Comparison of ENCODE assay signal across 10 mouse cellular contexts in genomic region chr5:35743238-35743951, GRCm38 (mm10). TPM values are rescaled to one million over a fixed set of nuclear protein-coding genes. Genes with fewer than 3 reads are reported as not detected.
DNase-seq lines count a peak whose midpoint lies in the region; ATAC-seq lines count a peak whose summit lies in the region.
"Had no signal": no experiment of that assay in that cellular context is flagged by ENCODE, and none has a peak within 500 bp of the region (broad histone marks: within the 10 kb centered on the region; RNA-seq: fewer than 3 reads in every experiment).

No protein-coding gene starts in this region.

- WGBS in kidney, embryonic 14.5 days: 73% methylated on average over 8 of the region's 8 CpGs
- WGBS in intestine, embryonic 16.5 days: 70% methylated on average over 8 of the region's 8 CpGs

- H3K27ac ChIP-seq in kidney, embryonic 14.5 days (ENCODE audit: low read depth, low read length): no peak overlapping the region
- no peak overlapping the region for H3K27ac ChIP-seq in intestine, embryonic 16.5 days (ENCODE audit: low read length)
- H3K27ac ChIP-seq: macrophage; stomach, embryonic 15.5 days had no signal

- peak; percentile 90 for DNase-seq in kidney, adult 9 months
- DNase-seq in adrenal gland, adult 2 months: peak; percentile 91
- DNase-seq in lung, postnatal 36 days: peak; percentile 91
- DNase-seq in frontal cortex, postnatal 25 days (ENCODE audit: low spot score in 2 of 2): no peak

- H3K4me3 ChIP-seq in kidney, embryonic 14.5 days (ENCODE audit: low read length): no peak overlapping the region
- H3K4me3 ChIP-seq in intestine, embryonic 16.5 days (ENCODE audit: low read length): no peak overlapping the region
- H3K4me3 ChIP-seq: stomach, embryonic 15.5 days had no signal

- H3K9ac ChIP-seq in kidney, embryonic 14.5 days (ENCODE audit: low read depth, low read length): no peak overlapping the region
- no peak overlapping the region for H3K9ac ChIP-seq in intestine, embryonic 16.5 days (ENCODE audit: low read depth, low read length)
- H3K9ac ChIP-seq: stomach, embryonic 15.5 days had no signal

- H3K4me1 ChIP-seq in kidney, embryonic 14.5 days (ENCODE audit: control insufficient read depth, insufficient read depth, low read length): peaks cover 8% of the 10 kb centered on the region; the same call in 1 of the 2 replicates
- H3K4me1 ChIP-seq in intestine, embryonic 16.5 days (ENCODE audit: control insufficient read depth, insufficient read depth, low read length): peaks cover 21% of the 10 kb centered on the region

- H3K9me3 ChIP-seq in kidney, embryonic 14.5 days (ENCODE audit: control insufficient read depth, low read length): no peaks in the 10 kb centered on the region
- no peaks in the 10 kb centered on the region for H3K9me3 ChIP-seq in intestine, embryonic 16.5 days (ENCODE audit: control insufficient read depth, low read length)
- H3K9me3 ChIP-seq: stomach, embryonic 15.5 days had no signal

- 0 out of 2 replicates have a peak, but pooled peaks cover 3% of the 10 kb centered on the region for H3K27me3 ChIP-seq in kidney, embryonic 14.5 days (ENCODE audit: control insufficient read depth, insufficient read depth, low read length)
- H3K27me3 ChIP-seq in intestine, embryonic 16.5 days (replicated peaks; ENCODE audit: control insufficient read depth, insufficient read depth, low read length): no peaks in the 10 kb centered on the region
- H3K27me3 ChIP-seq: stomach, embryonic 15.5 days had no signal

- ATAC-seq in kidney, embryonic 14.5 days (ENCODE audit: low FRiP score, low TSS enrichment): no peak
- ATAC-seq in granulocyte monocyte progenitor cell, adult 5-6 weeks (replicated peaks; ENCODE audit: poor library complexity, severe bottlenecking): peak; percentile 13; the same call in 1 of the 2 replicates
- no peak for ATAC-seq in intestine, embryonic 16.5 days
- no peak for ATAC-seq in activated CD4-positive, CD25-positive, alpha-beta regulatory T cell, adult 4 months

- no peak overlapping the region for H3K4me2 ChIP-seq in kidney, embryonic 14.5 days (replicated peaks; ENCODE audit: low read depth, low read length)
- H3K4me2 ChIP-seq in intestine, embryonic 16.5 days (ENCODE audit: low read depth, low read length): no peak overlapping the region
- H3K4me2 ChIP-seq: stomach, embryonic 15.5 days had no signal

- H3K36me3 ChIP-seq in kidney, embryonic 14.5 days (ENCODE audit: control insufficient read depth, insufficient read depth, low read length): no peaks in the 10 kb centered on the region
- H3K36me3 ChIP-seq in intestine, embryonic 16.5 days (ENCODE audit: control insufficient read depth, insufficient read depth, low read length): no peaks in the 10 kb centered on the region
- H3K36me3 ChIP-seq: stomach, embryonic 15.5 days had no signal

RNA-seq across cellular contexts. Expression of gene Sh3tc1, which starts 3.6 kb away (rescaled TPM):
- polyA plus RNA-seq in kidney, embryonic 14.5 days (2014; fragmentation: Nextera tagmentation; extraction: Ambion mirVana): 4.2 and 11.3 TPM in 2 replicates
- total RNA-seq in adrenal gland, adult 2 months (2021): 10 to 100 TPM; 22.2 to 25.8 TPM
- 27.7 and 28.0 TPM in 2 replicates for polyA plus RNA-seq in adrenal gland, adult 2 months (2012; rRNA removed)
- 3.9 and 26.5 TPM in 2 replicates for total RNA-seq in granulocyte monocyte progenitor cell, adult 5-6 weeks (2014; fragmentation: Nextera tagmentation)
- total RNA-seq in granulocyte monocyte progenitor cell, adult 5-6 weeks (2017): 3.9 and 5.1 TPM in 2 replicates
- 18.4 and 20.5 TPM in 2 replicates for polyA plus RNA-seq in intestine, embryonic 16.5 days (2015; fragmentation: Nextera tagmentation; extraction: Ambion mirVana)
- 1 to 10 TPM; 2.1 to 2.5 TPM for polyA plus RNA-seq in activated CD4-positive, CD25-positive, alpha-beta regulatory T cell, adult 4 months (2017; shearing (Covaris generic))

RNA-seq across cellular contexts. Expression of gene Ablim2, which starts 14.3 kb away (rescaled TPM):
- polyA plus RNA-seq in kidney, embryonic 14.5 days (2014; fragmentation: Nextera tagmentation; extraction: Ambion mirVana): 0.30 and 2.5 TPM in 2 replicates
- 10 to 100 TPM in 1 of 2 experiments, 1 to 10 TPM in 1; 9.5 to 10.1 TPM for total RNA-seq in adrenal gland, adult 2 months (2021)
- 34.8 and 38.2 TPM in 2 replicates for polyA plus RNA-seq in adrenal gland, adult 2 months (2012; rRNA removed)
- 1.6 TPM in 1 of 2 replicates, not detected in the other for total RNA-seq in granulocyte monocyte progenitor cell, adult 5-6 weeks (2014; fragmentation: Nextera tagmentation)
- total RNA-seq in granulocyte monocyte progenitor cell, adult 5-6 weeks (2017): 0.22 TPM in 1 of 2 replicates, not detected in the other
- 5.4 and 5.7 TPM in 2 replicates for polyA plus RNA-seq in intestine, embryonic 16.5 days (2015; fragmentation: Nextera tagmentation; extraction: Ambion mirVana)
- polyA plus RNA-seq in activated CD4-positive, CD25-positive, alpha-beta regulatory T cell, adult 4 months (2017; shearing (Covaris generic)): 1 to 10 TPM; 1.5 to 1.9 TPM

Comparison
In these comparisons a context has a peak if more than half of its experiments do, and no peak if none do; other contexts are left out.
1. DNase-seq: peak in kidney, adult 9 months (single experiment), adrenal gland, adult 2 months (single experiment) and lung, postnatal 36 days (single experiment); none in frontal cortex, postnatal 25 days (0 of 2).